Mouse (Mus musculus): ENCODE measurements around the gene Fndc3a. TPM values are rescaled to one million over a fixed set of nuclear protein-coding genes. Genes with fewer than 3 reads are reported as not detected.

Fndc3a gene
- polyA plus RNA-seq, 1 experiment: 19.8 TPM

- H3K4me3 ChIP-seq (replicated peaks; ENCODE audit: control insufficient read depth, low read depth, low read length): no peak overlapping the region
- TF ChIP-seq POLR2A (IDR thresholded peaks at IDR 0.05; ENCODE audit: borderline replicate concordance, control insufficient read depth, low read depth, low read length) (no peak), CTCF (IDR thresholded peaks at IDR 0.05; ENCODE audit: control insufficient read depth, insufficient read depth, low read length) (no peak)
- no peak overlapping the region for H3K27ac ChIP-seq (ENCODE audit: control insufficient read depth, insufficient read depth, low read depth, low read length, poor library complexity)
- no peaks in the 10 kb centered on the region for H3K4me1 ChIP-seq (ENCODE audit: control insufficient read depth, insufficient read depth, low read length)
- 25% methylated on average over 5 of the region's 5 CpGs for WGBS
Observed at GRCm38 (mm10) chr14:72516376-72516775, 193.4 kb downstream of the Fndc3a start.

- no peaks in the 10 kb centered on the region for H3K4me1 ChIP-seq (ENCODE audit: control insufficient read depth, insufficient read depth, low read length)
- H3K27ac ChIP-seq (ENCODE audit: control insufficient read depth, insufficient read depth, low read depth, low read length, poor library complexity): no peak overlapping the region
- H3K4me3 ChIP-seq (replicated peaks; ENCODE audit: control insufficient read depth, low read depth, low read length): no peak overlapping the region
- TF ChIP-seq CTCF (IDR thresholded peaks at IDR 0.05; ENCODE audit: control insufficient read depth, insufficient read depth, low read length) (no peak), POLR2A (IDR thresholded peaks at IDR 0.05; ENCODE audit: borderline replicate concordance, control insufficient read depth, low read depth, low read length) (no peak)
- 40% methylated on average over 11 of the region's 11 CpGs for WGBS
Observed at GRCm38 (mm10) chr14:72506723-72507420, 202.9 kb downstream of the Fndc3a start.

GRCm38 (mm10) chr14:72506018-72506722, 203.6 kb downstream of the Fndc3a start:
- no peaks in the 10 kb centered on the region for H3K4me1 ChIP-seq (ENCODE audit: control insufficient read depth, insufficient read depth, low read length)
- no peak overlapping the region for H3K27ac ChIP-seq (ENCODE audit: control insufficient read depth, insufficient read depth, low read depth, low read length, poor library complexity)
- no peak for TF ChIP-seq POLR2A (IDR thresholded peaks at IDR 0.05; ENCODE audit: borderline replicate concordance, control insufficient read depth, low read depth, low read length)
- TF ChIP-seq CTCF (IDR thresholded peaks at IDR 0.05; ENCODE audit: control insufficient read depth, insufficient read depth, low read length): no peak
- H3K4me3 ChIP-seq (replicated peaks; ENCODE audit: control insufficient read depth, low read depth, low read length): no peak overlapping the region
- WGBS: 20% methylated on average over 12 of the region's 12 CpGs

- Histone ChIP-seq H3K4me3 (replicated peaks; ENCODE audit: control insufficient read depth, low read depth, low read length) (no peak overlapping the region), H3K4me1 (ENCODE audit: control insufficient read depth, insufficient read depth, low read length) (no peaks in the 10 kb centered on the region), H3K27ac (ENCODE audit: control insufficient read depth, insufficient read depth, low read depth, low read length, poor library complexity) (no peak overlapping the region)
- TF ChIP-seq POLR2A (IDR thresholded peaks at IDR 0.05; ENCODE audit: borderline replicate concordance, control insufficient read depth, low read depth, low read length) (no peak), CTCF (IDR thresholded peaks at IDR 0.05; ENCODE audit: control insufficient read depth, insufficient read depth, low read length) (peak; percentile 32)
- WGBS: 78% methylated on average over 1 of the region's 1 CpGs
Observed at GRCm38 (mm10) chr14:72504985-72505384, 204.8 kb downstream of the Fndc3a start.

GRCm38 (mm10) chr14:72503241-72503640, 206.6 kb downstream of the Fndc3a start:
- Histone ChIP-seq H3K4me1 (ENCODE audit: control insufficient read depth, insufficient read depth, low read length) (no peaks in the 10 kb centered on the region), H3K27ac (ENCODE audit: control insufficient read depth, insufficient read depth, low read depth, low read length, poor library complexity) (no peak overlapping the region), H3K4me3 (replicated peaks; ENCODE audit: control insufficient read depth, low read depth, low read length) (no peak overlapping the region)
- 47% methylated on average over 6 of the region's 6 CpGs for WGBS
- no peak for TF ChIP-seq CTCF (IDR thresholded peaks at IDR 0.05; ENCODE audit: control insufficient read depth, insufficient read depth, low read length)
- TF ChIP-seq POLR2A (IDR thresholded peaks at IDR 0.05; ENCODE audit: borderline replicate concordance, control insufficient read depth, low read depth, low read length): no peak

GRCm38 (mm10) chr14:72493775-72494174, 216.0 kb downstream of the Fndc3a start:
- Histone ChIP-seq H3K27ac (ENCODE audit: control insufficient read depth, insufficient read depth, low read depth, low read length, poor library complexity) (no peak overlapping the region), H3K4me3 (replicated peaks; ENCODE audit: control insufficient read depth, low read depth, low read length) (no peak overlapping the region), H3K4me1 (ENCODE audit: control insufficient read depth, insufficient read depth, low read length) (no peaks in the 10 kb centered on the region)
- WGBS: 68% methylated on average over 1 of the region's 1 CpGs
- TF ChIP-seq CTCF (IDR thresholded peaks at IDR 0.05; ENCODE audit: control insufficient read depth, insufficient read depth, low read length) (no peak), POLR2A (IDR thresholded peaks at IDR 0.05; ENCODE audit: borderline replicate concordance, control insufficient read depth, low read depth, low read length) (no peak)

- 76% methylated on average over 5 of the region's 5 CpGs for WGBS
- Histone ChIP-seq H3K27ac (ENCODE audit: control insufficient read depth, insufficient read depth, low read depth, low read length, poor library complexity) (no peak within 1 kb of the TSS), H3K4me1 (ENCODE audit: control insufficient read depth, insufficient read depth, low read length) (no peaks in the 10 kb centered on the region), H3K4me3 (replicated peaks; ENCODE audit: control insufficient read depth, low read depth, low read length) (no peak within 1 kb of the TSS)
- no peak for TF ChIP-seq POLR2A (IDR thresholded peaks at IDR 0.05; ENCODE audit: borderline replicate concordance, control insufficient read depth, low read depth, low read length)
- no peak for TF ChIP-seq CTCF (IDR thresholded peaks at IDR 0.05; ENCODE audit: control insufficient read depth, insufficient read depth, low read length)
Observed at GRCm38 (mm10) chr14:72491738-72492137, 218.1 kb downstream of the Fndc3a start, which contains the start of gene Gm9195. Gene Gm9195 (minus strand): TSS chr14:72491838.

- TF ChIP-seq POLR2A (IDR thresholded peaks at IDR 0.05; ENCODE audit: borderline replicate concordance, control insufficient read depth, low read depth, low read length) (no peak), CTCF (IDR thresholded peaks at IDR 0.05; ENCODE audit: control insufficient read depth, insufficient read depth, low read length) (no peak)
- 89% methylated on average over 3 of the region's 3 CpGs for WGBS
- Histone ChIP-seq H3K4me1 (ENCODE audit: control insufficient read depth, insufficient read depth, low read length) (no peaks in the 10 kb centered on the region), H3K27ac (ENCODE audit: control insufficient read depth, insufficient read depth, low read depth, low read length, poor library complexity) (no peak overlapping the region), H3K4me3 (replicated peaks; ENCODE audit: control insufficient read depth, low read depth, low read length) (no peak overlapping the region)
Observed at GRCm38 (mm10) chr14:72490367-72490766, 219.4 kb downstream of the Fndc3a start.

Other genes with a start within 250 kb of the Fndc3a start
- not detected in 2 replicates for gene Gm9195, start 218.2 kb downstream of the Fndc3a start, polyA plus RNA-seq (2011; ENCODE audit: insufficient read depth, insufficient read length, low replicate concordance, missing spikeins)

Data from bone marrow, adult 2 months (tissue).